Mouse (Mus musculus) left cerebral cortex, adult 8-10 months (tissue): ENCODE results near the gene Vps26b. TPM values are rescaled to one million over a fixed set of nuclear protein-coding genes. Genes with fewer than 3 reads are reported as not detected.

Source experiments
- DNase-seq, 2 experiments: peaks; one replicate each; pipeline ENCODE4 v3.0.0; 2022; ENCODE audit warnings: low spot score in 2 of 2
- total RNA-seq, 4 experiments: library from RNA; stranded (reverse); gene quantifications; 2 replicates each; pipeline ENCODE4 v1.2.4; 2022

Vps26b gene
- total RNA-seq, 4 experiments from 2014 or later: 91.6 to 107 (median 97.7) TPM

GRCm38 (mm10) chr9:26997062-26997461, 32.8 kb downstream of the Vps26b start:
- DNase-seq: no peak

GRCm38 (mm10) chr9:26993900-26994299, 36.0 kb downstream of the Vps26b start:
- no peak for DNase-seq

GRCm38 (mm10) chr9:26993118-26993517, 36.7 kb downstream of the Vps26b start:
- no peak for DNase-seq

GRCm38 (mm10) chr9:26990181-26990580, 39.7 kb downstream of the Vps26b start:
- no peak for DNase-seq

GRCm38 (mm10) chr9:26985668-26986277, 44.1 kb downstream of the Vps26b start:
- no peak for DNase-seq

- no peak for DNase-seq
Measured at GRCm38 (mm10) chr9:26985090-26985613, 44.7 kb downstream of the Vps26b start.

- no peak for DNase-seq
Measured at GRCm38 (mm10) chr9:26978776-26979175, 51.1 kb downstream of the Vps26b start.

GRCm38 (mm10) chr9:26977754-26978153, 52.1 kb downstream of the Vps26b start:
- no peak for DNase-seq

Other genes starting within 250 kb of the Vps26b start
- gene Glb1l2, start 223.6 kb downstream of the Vps26b start, total RNA-seq: under 1 TPM; 0.20 to 0.95 (median 0.42) TPM
- gene Glb1l3, start 169.2 kb downstream of the Vps26b start, total RNA-seq: not detected
- gene Gm1110, start 107.0 kb downstream of the Vps26b start, total RNA-seq: not detected
- 10 to 100 TPM; 27.7 to 39.5 (median 38.0) TPM for gene Acad8, start 30.5 kb downstream of the Vps26b start, total RNA-seq
- 10 to 100 TPM; 63.5 to 66.8 (median 64.3) TPM for gene Thyn1, start 30.4 kb downstream of the Vps26b start, total RNA-seq
- 10 to 100 TPM; 19.1 to 21.7 (median 19.4) TPM for gene Ncapd3, start 110 bp upstream of the Vps26b start, total RNA-seq
- gene Jam3, start 125.4 kb upstream of the Vps26b start, total RNA-seq: 10 to 100 TPM; 34.7 to 44.4 (median 38.4) TPM